Mouse (Mus musculus) kidney, adult 18-20 months (tissue): ENCODE measurements around the gene Smyd1.
"Not testable (repeated sequence)": the region's sequence is repeated elsewhere in the genome, so short reads cannot be mapped to it uniquely, and the experiment has no call there.

ENCODE experiments used
- DNase-seq: peaks from one replicate; pipeline ENCODE4 v3.0.0; 2021

Smyd1 gene

GRCm38 (mm10) chr6:71321826-71322283 lies at the start of gene Smyd1:
Smyd1 (minus strand) TSS chr6:71322233.
- DNase-seq: no peak

- no peak for DNase-seq
These were observed 49.1 kb upstream of the Smyd1 start for GRCm38 (mm10) chr6:71371085-71371605.

GRCm38 (mm10) chr6:71369416-71369815 lies 47.4 kb upstream of the Smyd1 start:
- DNase-seq: no peak

- no peak for DNase-seq
These were observed 42.0 kb upstream of the Smyd1 start for GRCm38 (mm10) chr6:71363995-71364394.

- no peak for DNase-seq
These were observed 39.2 kb upstream of the Smyd1 start for GRCm38 (mm10) chr6:71361156-71361670.

GRCm38 (mm10) chr6:71360751-71361150 lies 38.7 kb upstream of the Smyd1 start:
- no peak for DNase-seq

- DNase-seq: no peak
These were observed 38.2 kb upstream of the Smyd1 start for GRCm38 (mm10) chr6:71360221-71360620.

GRCm38 (mm10) chr6:71357493-71357892 lies 35.5 kb upstream of the Smyd1 start:
- DNase-seq: no peak

- DNase-seq: no peak
These were observed 31.7 kb upstream of the Smyd1 start for GRCm38 (mm10) chr6:71353722-71354121.

GRCm38 (mm10) chr6:71352866-71353427 lies 30.9 kb upstream of the Smyd1 start:
- no peak for DNase-seq

GRCm38 (mm10) chr6:71352201-71352600 lies 30.2 kb upstream of the Smyd1 start:
- DNase-seq: no peak

GRCm38 (mm10) chr6:71351201-71351600 lies 29.2 kb upstream of the Smyd1 start:
- DNase-seq: no peak

GRCm38 (mm10) chr6:71348006-71348405 lies 26.0 kb upstream of the Smyd1 start:
- no peak for DNase-seq

GRCm38 (mm10) chr6:71341179-71341578 lies 19.1 kb upstream of the Smyd1 start:
- no peak for DNase-seq

GRCm38 (mm10) chr6:71339351-71339750 lies 17.3 kb upstream of the Smyd1 start:
- no peak for DNase-seq

- DNase-seq: no peak
These were observed 16.9 kb upstream of the Smyd1 start for GRCm38 (mm10) chr6:71338941-71339340.

GRCm38 (mm10) chr6:71337666-71338065 lies 15.6 kb upstream of the Smyd1 start:
- DNase-seq: no peak

- DNase-seq: no peak
These were observed 11.7 kb upstream of the Smyd1 start for GRCm38 (mm10) chr6:71333578-71334273.

GRCm38 (mm10) chr6:71333031-71333430 lies 11.0 kb upstream of the Smyd1 start:
- DNase-seq: no peak

GRCm38 (mm10) chr6:71332236-71332965 lies 10.4 kb upstream of the Smyd1 start:
- no peak for DNase-seq

GRCm38 (mm10) chr6:71331491-71331890 lies 9.5 kb upstream of the Smyd1 start:
- not testable (repeated sequence) for DNase-seq

GRCm38 (mm10) chr6:71330486-71330885 lies 8.5 kb upstream of the Smyd1 start:
- DNase-seq: no peak

- DNase-seq: no peak
These were observed 7.8 kb upstream of the Smyd1 start for GRCm38 (mm10) chr6:71329881-71330280.

GRCm38 (mm10) chr6:71324816-71325215 lies 2.8 kb upstream of the Smyd1 start:
- no peak for DNase-seq
